Mouse (Mus musculus): ENCODE measurements around the gene Zfp575. TPM values are rescaled to one million over a fixed set of nuclear protein-coding genes. Genes with fewer than 3 reads are reported as not detected.
"Not testable (repeated sequence)": the region's sequence is repeated elsewhere in the genome, so short reads cannot be mapped to it uniquely, and the experiment has no call there.

Zfp575 gene
- polyA plus RNA-seq, 1 experiment from 2014 or later, result 10.3 TPM

- Histone ChIP-seq H3K4me3 (replicated peaks; ENCODE audit: low read length) (no peak overlapping the region), H3K4me1 (replicated peaks; ENCODE audit: control insufficient read depth, insufficient read depth, low read length) (no peaks in the 10 kb centered on the region), H3K9ac (no peak overlapping the region), H3K27ac (no peak overlapping the region), H3K27me3 (ENCODE audit: control insufficient read depth, insufficient read depth, low read length) (no peaks in the 10 kb centered on the region), H3K36me3 (replicated peaks; ENCODE audit: control insufficient read depth, insufficient read depth) (no peaks in the 10 kb centered on the region), H3K9me3 (ENCODE audit: control insufficient read depth, low read length) (no peaks in the 10 kb centered on the region), H3K4me2 (replicated peaks) (no peak overlapping the region)
- ATAC-seq (ENCODE audit: low FRiP score) (no peak), DNase-seq (ENCODE audit: low spot score) (no peak)
- WGBS, result 53% methylated on average over 13 of the region's 13 CpGs
These were observed 32.4 kb upstream of the Zfp575 start for GRCm38 (mm10) chr7:24619671-24620397.

DNA sequence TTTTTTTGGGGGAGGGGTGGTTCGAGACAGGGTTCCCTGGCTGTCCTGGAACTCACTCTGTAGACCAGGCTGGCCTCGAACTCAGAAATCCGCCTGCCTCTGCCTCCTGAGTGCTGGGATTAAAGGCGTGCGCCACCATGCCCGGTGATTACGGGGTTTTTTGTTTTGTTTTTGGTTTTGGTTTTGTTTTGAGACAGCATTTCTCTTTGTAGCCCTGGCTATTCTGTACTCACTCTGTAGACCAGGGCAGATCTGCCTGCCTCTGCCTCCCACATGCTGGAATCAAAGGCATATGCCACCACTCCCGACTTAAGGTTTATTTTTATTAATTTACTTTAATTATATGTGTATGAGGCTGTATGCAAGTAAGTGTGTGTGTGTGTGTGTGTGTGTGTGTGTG, 30.9 kb upstream of the Zfp575 start:
- H3K4me1 ChIP-seq (replicated peaks; ENCODE audit: control insufficient read depth, insufficient read depth, low read length); H3K27me3 ChIP-seq (ENCODE audit: control insufficient read depth, insufficient read depth, low read length); H3K4me2 ChIP-seq (replicated peaks); H3K9me3 ChIP-seq (ENCODE audit: control insufficient read depth, low read length); H3K4me3 ChIP-seq (replicated peaks; ENCODE audit: low read length); DNase-seq (ENCODE audit: low spot score); ATAC-seq (ENCODE audit: low FRiP score); H3K27ac ChIP-seq; H3K36me3 ChIP-seq (replicated peaks; ENCODE audit: control insufficient read depth, insufficient read depth); H3K9ac ChIP-seq: not testable (repeated sequence)
- 92% methylated on average over 8 of the region's 8 CpGs for WGBS

DNA sequence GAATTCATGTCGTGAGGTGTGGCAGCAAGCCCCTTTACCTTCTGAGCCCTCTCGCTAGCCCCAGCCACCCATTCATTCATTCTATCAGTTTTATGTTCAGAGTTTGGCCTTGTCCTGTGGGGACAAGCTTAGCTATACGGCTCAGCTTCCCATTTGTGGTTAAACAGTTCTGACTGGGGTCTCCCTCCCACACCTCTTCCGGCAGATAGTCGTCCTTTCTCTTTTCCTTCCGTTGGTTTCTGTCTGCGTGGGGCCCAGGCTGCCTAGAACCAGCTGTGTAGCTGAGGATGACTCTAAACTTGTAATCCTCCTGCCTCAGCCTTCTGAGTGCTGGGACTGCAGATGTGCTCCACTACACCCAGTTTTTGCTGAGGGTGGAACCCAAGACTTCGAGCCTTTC, 30.3 kb upstream of the Zfp575 start:
- DNase-seq (ENCODE audit: low spot score), result no peak
- WGBS, result 83% methylated on average over 8 of the region's 8 CpGs

GRCm38 (mm10) chr7:24614816-24615215, 27.4 kb upstream of the Zfp575 start:
- no peak overlapping the region for H3K4me3 ChIP-seq (replicated peaks; ENCODE audit: low read length)
- WGBS, result 72% methylated on average over 13 of the region's 13 CpGs
- ATAC-seq (ENCODE audit: low FRiP score) (no peak), DNase-seq (ENCODE audit: low spot score) (no peak)
- H3K27ac ChIP-seq, result no peak overlapping the region
- no peak overlapping the region for H3K4me2 ChIP-seq (replicated peaks)
- peaks cover 12% of the 10 kb centered on the region; the same call in 1 of the 2 replicates for H3K4me1 ChIP-seq (replicated peaks; ENCODE audit: control insufficient read depth, insufficient read depth, low read length)
- peaks cover 40% of the 10 kb centered on the region for H3K27me3 ChIP-seq (ENCODE audit: control insufficient read depth, insufficient read depth, low read length)
- no peak overlapping the region for H3K9ac ChIP-seq
- no peaks in the 10 kb centered on the region for H3K9me3 ChIP-seq (ENCODE audit: control insufficient read depth, low read length)
- no peaks in the 10 kb centered on the region for H3K36me3 ChIP-seq (replicated peaks; ENCODE audit: control insufficient read depth, insufficient read depth)

More for the DNA sequence above, 30.3 kb upstream of the Zfp575 start:
- ATAC-seq (ENCODE audit: low FRiP score), result no peak
- Histone ChIP-seq H3K4me1 (replicated peaks; ENCODE audit: control insufficient read depth, insufficient read depth, low read length) (0 out of 2 replicates have a peak, but pooled peaks cover 1% of the 10 kb centered on the region), H3K9me3 (ENCODE audit: control insufficient read depth, low read length) (no peaks in the 10 kb centered on the region), H3K4me3 (replicated peaks; ENCODE audit: low read length) (no peak overlapping the region), H3K36me3 (replicated peaks; ENCODE audit: control insufficient read depth, insufficient read depth) (no peaks in the 10 kb centered on the region), H3K27me3 (ENCODE audit: control insufficient read depth, insufficient read depth, low read length) (peaks cover 10% of the 10 kb centered on the region), H3K4me2 (replicated peaks) (no peak overlapping the region), H3K27ac (no peak overlapping the region), H3K9ac (no peak overlapping the region)

DNA sequence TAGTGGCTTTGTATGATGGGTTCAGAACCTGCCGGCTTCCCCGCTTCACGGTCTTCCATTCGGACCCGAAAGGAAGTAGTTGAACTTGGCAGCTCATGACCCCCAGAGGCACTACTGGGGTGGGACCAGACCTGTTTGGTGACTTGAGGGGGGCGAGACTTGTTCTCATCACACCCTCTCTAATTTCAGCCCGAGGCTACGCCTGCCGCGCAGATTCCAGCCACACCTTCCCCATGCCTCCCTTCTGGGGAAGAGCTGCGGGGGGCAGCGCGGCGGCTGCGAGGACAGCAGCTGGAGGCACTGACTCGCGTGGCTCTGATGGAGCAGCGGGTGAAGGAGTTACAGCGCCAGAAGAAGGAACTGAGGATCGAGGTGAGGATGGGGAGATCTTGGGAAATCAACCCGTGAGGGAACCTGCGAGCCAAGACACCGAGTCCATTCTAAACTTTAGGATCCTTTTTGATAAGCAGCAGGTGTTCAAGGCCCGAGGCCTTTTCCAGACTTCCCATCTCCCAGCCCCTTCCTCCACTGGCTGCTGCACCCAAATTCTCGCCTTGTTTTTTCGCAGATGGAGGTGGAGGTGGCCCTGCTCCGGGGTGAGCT, 25.0 kb upstream of the Zfp575 start:
- Histone ChIP-seq H3K27me3 (ENCODE audit: control insufficient read depth, insufficient read depth, low read length) (peaks cover 53% of the 10 kb centered on the region), H3K9ac (no peak overlapping the region), H3K4me2 (replicated peaks) (peak overlapping the region; percentile 8; the same call in 1 of the 2 replicates), H3K36me3 (replicated peaks; ENCODE audit: control insufficient read depth, insufficient read depth) (no peaks in the 10 kb centered on the region), H3K4me1 (replicated peaks; ENCODE audit: control insufficient read depth, insufficient read depth, low read length) (peaks cover 12% of the 10 kb centered on the region; the same call in 1 of the 2 replicates), H3K27ac (no peak overlapping the region), H3K9me3 (ENCODE audit: control insufficient read depth, low read length) (no peaks in the 10 kb centered on the region), H3K4me3 (replicated peaks; ENCODE audit: low read length) (0 out of 2 replicates have a peak overlapping the region, but pooled peaks have one; percentile 7)
- WGBS, result 3% methylated on average over 27 of the region's 27 CpGs
- DNase-seq (ENCODE audit: low spot score) (no peak), ATAC-seq (ENCODE audit: low FRiP score) (no peak)

DNA sequence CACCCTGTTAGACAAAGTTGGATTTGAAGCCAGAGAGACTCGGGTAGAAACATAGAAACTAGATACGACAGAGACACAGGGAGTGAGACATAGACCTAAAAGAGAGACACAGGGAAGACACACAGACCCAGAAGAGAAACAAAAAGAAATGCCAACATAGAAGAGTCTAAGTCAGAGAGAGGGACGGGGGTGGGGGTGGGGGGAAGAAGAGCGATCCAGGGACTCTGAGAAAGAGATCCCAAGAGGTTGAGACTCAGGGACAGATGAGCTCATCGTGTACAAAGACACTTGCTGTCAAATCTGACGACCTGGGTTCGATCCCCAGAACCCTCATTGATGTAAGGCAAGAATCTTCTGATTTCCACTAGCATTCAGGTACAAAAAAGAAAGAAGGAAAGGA, 24.3 kb upstream of the Zfp575 start:
- H3K27ac ChIP-seq, result no peak overlapping the region
- peaks cover 12% of the 10 kb centered on the region; the same call in 1 of the 2 replicates for H3K4me1 ChIP-seq (replicated peaks; ENCODE audit: control insufficient read depth, insufficient read depth, low read length)
- H3K27me3 ChIP-seq (ENCODE audit: control insufficient read depth, insufficient read depth, low read length), result peaks cover 53% of the 10 kb centered on the region
- peak overlapping the region; percentile 22; the same call in 1 of the 2 replicates for H3K4me3 ChIP-seq (replicated peaks; ENCODE audit: low read length)
- no peaks in the 10 kb centered on the region for H3K36me3 ChIP-seq (replicated peaks; ENCODE audit: control insufficient read depth, insufficient read depth)
- WGBS, result 17% methylated on average over 7 of the region's 7 CpGs
- no peak overlapping the region; the same call in 1 of the 2 replicates for H3K4me2 ChIP-seq (replicated peaks)
- ATAC-seq (ENCODE audit: low FRiP score) (no peak), DNase-seq (ENCODE audit: low spot score) (no peak)
- no peak overlapping the region for H3K9ac ChIP-seq
- no peaks in the 10 kb centered on the region for H3K9me3 ChIP-seq (ENCODE audit: control insufficient read depth, low read length)

DNA sequence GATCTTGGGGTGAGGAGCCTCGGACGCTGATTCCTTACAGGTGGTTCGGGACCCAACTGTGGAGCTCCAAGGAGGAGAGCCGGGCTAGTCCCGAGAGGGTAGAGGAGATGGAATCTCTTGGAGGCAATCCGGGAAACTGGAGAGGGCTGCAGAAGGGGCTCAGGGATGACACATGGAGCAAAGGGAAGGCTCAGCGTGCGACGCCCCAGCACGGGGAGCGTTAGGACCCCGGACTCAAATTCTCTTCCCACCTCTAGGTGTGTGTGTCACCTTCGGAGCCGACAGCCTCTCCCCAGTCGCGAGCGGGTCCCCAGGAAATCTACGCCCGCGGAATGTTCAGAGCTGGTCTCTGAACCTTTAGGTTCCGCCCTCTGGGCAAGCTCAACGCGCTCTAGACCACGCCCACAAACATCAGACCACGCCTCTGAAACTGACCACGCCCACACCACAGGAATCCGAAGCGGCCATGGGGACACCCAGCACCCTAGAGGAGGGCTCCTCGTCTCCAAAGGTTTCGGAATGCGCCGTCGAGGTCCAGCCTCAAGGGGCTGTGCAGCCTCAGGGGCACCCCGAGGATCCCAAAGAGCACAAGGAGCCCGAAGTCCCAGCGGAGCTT, 23.5 kb upstream of the Zfp575 start:
- DNase-seq (ENCODE audit: low spot score) (no peak), ATAC-seq (ENCODE audit: low FRiP score) (0 out of 2 replicates have a peak, but pooled peaks have one; percentile 23)
- no peaks in the 10 kb centered on the region for H3K9me3 ChIP-seq (ENCODE audit: control insufficient read depth, low read length)
- H3K27me3 ChIP-seq (ENCODE audit: control insufficient read depth, insufficient read depth, low read length), result peaks cover 53% of the 10 kb centered on the region
- H3K9ac ChIP-seq, result 0 out of 2 replicates have a peak overlapping the region, but pooled peaks have one; percentile 1
- peak overlapping the region; percentile 43 for H3K4me2 ChIP-seq (replicated peaks)
- H3K27ac ChIP-seq, result no peak overlapping the region
- peak overlapping the region; percentile 22 for H3K4me3 ChIP-seq (replicated peaks; ENCODE audit: low read length)
- WGBS, result under 1% methylated on average over 36 of the region's 36 CpGs
- peaks cover 12% of the 10 kb centered on the region; the same call in 1 of the 2 replicates for H3K4me1 ChIP-seq (replicated peaks; ENCODE audit: control insufficient read depth, insufficient read depth, low read length)
- no peaks in the 10 kb centered on the region for H3K36me3 ChIP-seq (replicated peaks; ENCODE audit: control insufficient read depth, insufficient read depth)

DNA sequence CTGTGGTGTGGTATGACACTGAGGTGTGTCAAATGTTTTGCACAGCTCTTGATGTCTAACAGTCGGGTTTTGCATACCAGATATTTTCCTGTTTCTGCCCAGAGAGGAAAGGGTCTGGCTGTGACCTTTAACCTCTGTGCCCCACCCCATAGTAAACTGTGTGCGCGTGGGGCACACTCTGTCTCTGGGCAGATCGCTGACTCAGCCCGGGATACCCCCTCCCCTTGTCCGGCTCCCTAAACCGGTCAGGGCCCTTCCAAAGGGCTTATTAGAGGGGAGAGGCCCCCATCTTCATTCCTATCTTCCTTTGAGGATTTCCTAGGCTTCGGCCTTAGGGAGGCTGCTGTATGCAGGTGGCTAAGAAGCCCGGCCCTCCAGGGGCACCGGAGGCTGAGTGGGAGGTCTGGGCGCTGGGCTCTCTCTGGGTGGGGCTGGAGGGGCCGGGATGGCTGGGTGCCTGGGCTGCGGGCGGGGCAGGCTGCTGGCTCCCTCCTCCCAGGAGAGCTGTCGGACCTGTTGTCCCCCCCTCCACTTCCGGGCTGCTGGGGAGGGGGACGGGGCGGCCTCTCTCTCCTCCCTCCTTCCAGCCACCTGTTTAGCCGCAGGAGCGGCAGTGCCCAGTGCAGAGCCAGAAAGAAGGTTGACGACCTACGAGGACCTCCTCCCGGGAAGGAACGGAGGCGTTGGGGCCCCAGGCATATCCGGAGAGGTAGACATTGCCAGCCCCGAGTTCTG, 22.9 kb upstream of the Zfp575 start, which contains the start of gene Phldb3:
Phldb3 (plus strand) TSS at position 620 of the 735 bp plus-strand sequence.
- peak within 1 kb of the TSS; percentile 43 for H3K4me2 ChIP-seq (replicated peaks)
- DNase-seq (ENCODE audit: low spot score) (no peak), ATAC-seq (ENCODE audit: low FRiP score) (no peak)
- peak within 1 kb of the TSS; percentile 22 for H3K4me3 ChIP-seq (replicated peaks; ENCODE audit: low read length)
- H3K4me1 ChIP-seq (replicated peaks; ENCODE audit: control insufficient read depth, insufficient read depth, low read length), result peaks cover 12% of the 10 kb centered on the region; the same call in 1 of the 2 replicates
- H3K27me3 ChIP-seq (ENCODE audit: control insufficient read depth, insufficient read depth, low read length), result peaks cover 53% of the 10 kb centered on the region
- no peaks in the 10 kb centered on the region for H3K36me3 ChIP-seq (replicated peaks; ENCODE audit: control insufficient read depth, insufficient read depth)
- H3K9ac ChIP-seq, result 0 out of 2 replicates have a peak within 1 kb of the TSS, but pooled peaks have one; percentile 1
- no peak within 1 kb of the TSS for H3K27ac ChIP-seq
- H3K9me3 ChIP-seq (ENCODE audit: control insufficient read depth, low read length), result no peaks in the 10 kb centered on the region
- WGBS, result 3% methylated on average over 26 of the region's 27 CpGs

Measured in hindbrain, embryonic 14.5 days (tissue).